Mouse (Mus musculus) lung, postnatal 14 days (tissue): ENCODE results near the gene Fndc5.

Experiments
- DNase-seq: peaks from one replicate; pipeline ENCODE4 v3.0.0; 2021

The Fndc5 gene

GRCm38 (mm10) chr4:129136579-129137391, at the start of gene Fndc5:
Fndc5 (plus strand) TSS chr4:129136999.
- DNase-seq, result no peak

DNA sequence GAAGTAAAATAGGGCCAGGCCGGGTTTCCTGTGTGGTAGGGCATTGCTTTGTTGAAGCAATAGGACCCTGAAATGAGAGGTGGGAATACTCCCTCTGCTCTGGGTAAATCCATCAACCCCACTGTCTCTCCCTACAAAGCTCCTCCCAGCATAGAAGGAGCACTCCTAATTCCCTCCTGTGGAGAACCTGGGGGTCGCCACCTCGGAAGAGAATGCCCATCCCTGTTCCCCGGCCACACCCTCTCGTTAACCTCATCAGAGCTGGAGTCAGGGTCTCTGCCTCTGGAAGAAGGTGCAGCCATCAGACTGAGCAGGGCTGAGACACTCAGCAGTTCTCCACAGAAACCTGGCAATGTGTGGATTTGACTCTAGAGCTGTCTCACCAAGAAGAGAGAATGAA, 48.9 kb upstream of the Fndc5 start:
- DNase-seq, result no peak

GRCm38 (mm10) chr4:129095276-129095675, 41.5 kb upstream of the Fndc5 start:
- no peak for DNase-seq

DNA sequence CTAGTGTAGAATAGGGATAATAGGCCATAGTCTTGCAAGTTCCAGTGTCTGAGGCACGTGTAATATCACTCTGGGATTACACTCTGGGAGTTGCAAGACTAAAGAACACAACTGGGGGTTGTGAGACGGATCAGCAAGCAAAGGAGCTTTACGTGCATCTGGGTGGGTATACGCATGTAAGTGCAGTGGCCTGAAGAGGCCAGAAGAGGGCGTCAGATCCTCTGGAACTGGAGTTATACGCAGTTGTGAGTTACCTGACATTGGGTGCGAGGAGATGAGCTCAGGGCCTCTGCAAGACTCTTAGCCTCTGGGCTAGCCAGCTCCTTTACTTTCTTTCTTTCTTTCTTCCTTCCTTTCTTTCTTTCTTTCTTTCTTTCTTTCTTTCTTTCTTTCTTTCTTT, 39.8 kb upstream of the Fndc5 start:
- DNase-seq, result no peak

- no peak for DNase-seq
These were observed 34.5 kb upstream of the Fndc5 start for GRCm38 (mm10) chr4:129102133-129102829.

DNA sequence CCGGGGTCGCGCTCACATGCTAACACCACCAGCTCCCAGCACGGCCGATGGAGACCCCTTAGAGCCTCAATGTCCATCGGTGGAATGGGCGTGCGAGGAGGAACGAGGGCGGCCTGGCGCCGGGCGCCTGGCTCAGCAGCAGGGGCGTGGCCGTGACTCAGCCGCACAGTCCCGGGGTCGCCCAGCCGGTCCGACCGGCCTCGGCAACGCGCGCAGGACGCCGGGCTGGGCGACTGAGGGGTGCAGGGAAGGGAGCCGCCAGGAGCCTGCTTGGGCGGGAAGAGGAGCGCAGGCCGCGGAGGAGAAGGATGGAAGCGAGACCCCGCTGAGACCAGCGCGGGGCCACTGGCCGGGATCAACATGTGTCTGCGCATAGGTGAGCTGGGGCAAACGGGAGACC, 31.4 kb upstream of the Fndc5 start, which contains the start of gene Tmem54:
Tmem54 (plus strand) TSS at position 193 of the 400 bp plus-strand sequence.
- DNase-seq, result peak; percentile 37

DNA sequence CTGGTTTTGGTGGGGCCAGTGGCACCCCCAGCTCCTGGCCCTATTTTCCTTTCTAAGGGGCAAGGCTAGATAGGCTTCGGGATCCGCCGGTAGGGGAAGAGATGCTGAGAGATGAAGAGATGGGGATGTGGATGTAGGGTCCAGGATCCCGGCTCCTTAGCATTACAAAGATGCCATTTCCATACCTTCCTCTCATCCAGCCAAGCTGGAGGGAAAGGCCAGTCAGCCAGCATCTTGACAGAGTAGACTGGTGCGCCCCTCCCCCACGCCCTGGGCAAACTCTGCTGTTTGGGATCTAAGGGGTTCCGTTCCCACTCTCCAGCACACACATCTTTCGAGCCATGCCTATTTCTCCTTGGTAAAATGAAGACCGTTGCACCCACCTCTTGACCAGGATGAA, 30.7 kb upstream of the Fndc5 start:
- no peak for DNase-seq

- no peak for DNase-seq
These were observed 29.4 kb upstream of the Fndc5 start for GRCm38 (mm10) chr4:129107348-129107899.

- no peak for DNase-seq
These were observed 28.2 kb upstream of the Fndc5 start for GRCm38 (mm10) chr4:129108624-129109023.

DNA sequence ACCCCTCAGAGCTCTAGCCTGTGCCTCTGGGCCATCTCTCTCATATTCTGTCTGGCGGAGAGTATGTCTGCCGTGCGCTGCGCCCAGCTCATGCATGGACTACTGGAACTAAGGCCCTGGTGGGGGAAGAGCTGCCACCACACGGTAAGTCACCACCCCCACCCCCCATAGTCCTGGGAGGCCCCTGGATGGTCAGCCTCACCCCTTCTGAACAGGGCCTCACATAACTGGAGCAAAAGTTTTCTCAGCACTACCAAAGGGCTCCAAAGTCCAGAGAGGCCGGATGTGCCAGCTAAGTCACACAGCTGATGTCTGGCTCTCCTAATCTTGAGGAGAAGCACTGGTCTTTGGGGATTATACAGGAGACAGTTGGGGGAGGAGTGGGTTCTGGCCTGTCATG, 26.0 kb upstream of the Fndc5 start:
- no peak for DNase-seq

GRCm38 (mm10) chr4:129111350-129111749, 25.4 kb upstream of the Fndc5 start:
- DNase-seq, result no peak

GRCm38 (mm10) chr4:129112231-129112630, 24.6 kb upstream of the Fndc5 start:
- no peak for DNase-seq

GRCm38 (mm10) chr4:129113083-129113988, 23.5 kb upstream of the Fndc5 start:
- peak; percentile 62 for DNase-seq

DNA sequence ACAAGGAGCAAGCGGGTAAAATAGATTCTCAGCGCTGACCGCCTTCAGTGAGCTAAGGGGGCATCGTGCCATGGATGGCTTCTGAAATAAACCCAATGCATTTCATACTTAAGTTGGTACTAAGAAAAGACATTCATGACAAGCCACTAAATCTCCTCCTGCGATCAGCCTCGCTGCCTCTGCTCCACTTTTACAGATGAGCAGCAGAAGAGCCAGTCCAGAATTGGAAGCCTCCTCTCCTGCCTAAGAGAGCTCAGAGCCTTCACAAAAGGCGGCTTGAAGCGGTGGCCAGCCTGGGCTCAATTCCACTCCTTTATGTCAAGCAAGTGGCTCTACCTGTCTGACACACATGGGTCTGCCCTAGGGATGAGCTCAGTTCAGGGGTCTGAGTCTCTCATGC, 20.1 kb upstream of the Fndc5 start:
- no peak for DNase-seq

DNA sequence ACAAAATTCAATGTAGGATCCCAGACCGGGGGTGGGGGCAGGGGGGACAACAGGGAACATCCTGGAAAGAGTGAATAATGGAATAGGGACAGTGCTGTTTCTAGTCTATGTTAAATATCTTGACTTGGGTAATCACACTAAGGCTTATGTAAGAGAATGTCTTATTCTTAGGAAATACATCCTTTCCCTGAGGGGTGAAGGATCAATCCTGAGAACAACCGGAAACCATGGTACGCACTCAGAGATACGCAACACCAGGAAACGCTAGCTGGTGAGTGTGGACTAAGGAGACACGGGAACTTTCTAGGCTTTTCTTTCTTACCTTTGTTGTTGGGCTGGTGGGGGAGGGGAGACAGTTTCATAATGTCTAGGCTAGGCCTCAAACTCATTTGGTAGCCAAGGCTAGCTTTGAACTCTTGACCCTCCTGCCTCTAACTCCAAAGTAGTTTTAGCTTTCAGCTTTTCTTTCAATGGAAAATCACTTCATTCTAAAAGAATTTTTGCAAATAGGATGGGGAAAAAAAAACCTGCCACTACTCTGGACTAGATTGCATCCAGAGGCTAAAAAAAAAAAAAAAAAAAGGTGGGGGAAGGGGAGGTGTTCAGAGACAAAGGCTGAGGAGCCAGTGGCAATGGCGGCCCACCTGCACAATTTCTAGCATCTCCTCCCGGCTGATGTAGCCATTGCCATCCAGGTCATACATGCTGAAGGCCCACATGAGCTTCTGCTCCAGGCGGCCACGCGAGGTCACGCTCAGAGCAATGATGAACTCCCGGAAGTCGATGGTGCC, 18.9 kb upstream of the Fndc5 start:
- DNase-seq, result no peak

DNA sequence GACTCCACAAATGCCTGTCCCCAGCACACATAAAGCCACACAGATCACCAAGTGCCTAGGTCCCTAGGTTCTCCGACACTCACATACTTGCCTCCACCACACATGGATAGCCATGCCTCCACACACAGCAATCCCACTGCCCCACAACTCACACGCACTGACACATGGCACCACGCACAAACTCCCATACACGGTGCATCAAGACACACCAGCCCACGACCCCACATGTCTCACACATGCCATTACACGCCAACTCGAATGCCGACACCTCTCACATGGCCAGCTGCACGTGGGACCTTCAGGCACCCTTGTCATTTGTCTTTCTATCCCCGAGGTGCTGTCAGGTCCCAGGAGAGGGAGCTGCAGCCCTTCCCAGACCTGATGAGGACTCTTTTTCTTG, 17.1 kb upstream of the Fndc5 start:
- no peak for DNase-seq

GRCm38 (mm10) chr4:129120520-129121445, 16.0 kb upstream of the Fndc5 start:
- DNase-seq, result peak; percentile 81

- DNase-seq, result no peak
These were observed 15.2 kb upstream of the Fndc5 start, which contains the start of gene Hpca for GRCm38 (mm10) chr4:129121569-129122086. Hpca (minus strand) TSS chr4:129122036.

DNA sequence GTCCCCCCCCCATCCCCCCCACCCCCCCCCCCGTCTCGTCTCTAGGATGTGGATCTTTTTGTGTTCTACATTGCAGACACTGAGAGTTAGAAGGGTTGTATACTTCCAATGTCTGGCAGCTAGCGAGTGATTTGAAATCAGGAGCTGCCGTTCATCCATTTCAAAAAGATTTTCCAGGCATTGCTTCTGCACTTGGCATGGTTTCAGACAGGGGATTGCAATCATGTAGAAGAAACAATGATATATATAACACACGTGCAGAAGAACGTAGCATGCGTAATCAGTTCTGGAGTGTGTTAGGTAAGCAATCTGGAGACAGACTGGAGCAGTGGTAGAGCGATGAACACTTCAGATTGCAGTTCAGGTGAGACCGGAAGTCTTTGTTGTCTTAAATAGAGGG, 14.7 kb upstream of the Fndc5 start:
- no peak for DNase-seq

DNA sequence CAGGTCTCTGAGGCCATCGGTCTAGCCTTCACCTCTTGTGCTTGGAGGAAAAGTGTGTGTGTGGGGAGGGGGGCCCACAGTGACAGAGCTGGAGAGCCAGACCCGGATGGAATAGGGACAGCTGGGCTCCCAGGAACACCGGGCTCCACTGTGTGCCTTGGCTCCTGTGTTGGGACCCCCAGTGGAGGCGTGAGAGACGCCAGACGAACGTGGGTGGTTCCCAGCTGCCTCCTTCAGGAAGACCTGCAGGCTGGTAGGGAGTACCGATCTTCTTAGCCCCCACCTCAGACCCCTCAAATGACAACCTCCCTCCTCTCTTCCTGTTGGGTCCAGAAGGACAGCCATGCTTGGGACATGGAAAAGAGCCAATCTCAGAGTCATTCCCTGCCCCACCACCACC, 14.1 kb upstream of the Fndc5 start:
- no peak for DNase-seq
